11 mouse cellular contexts compared by ENCODE assay signal in the genomic region with DNA sequence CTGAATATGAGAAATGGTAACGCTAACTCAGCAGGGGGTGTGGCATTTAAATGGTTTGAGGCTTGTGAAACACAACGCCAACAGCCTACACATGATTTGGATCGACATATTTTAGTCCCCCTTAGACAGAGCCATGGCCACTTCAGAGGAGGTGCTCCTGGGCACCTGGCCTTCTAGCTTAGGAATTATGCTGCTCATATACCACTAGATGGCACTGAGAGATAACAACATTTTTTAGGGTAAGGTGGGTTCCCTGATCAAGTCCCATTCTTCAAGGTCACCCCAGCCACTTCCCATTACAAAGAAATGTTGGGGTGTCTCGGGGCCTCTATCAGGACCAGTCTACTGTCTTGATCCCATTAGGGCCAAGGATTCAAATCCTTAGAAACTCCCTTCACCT.
DNase-seq lines count a peak whose midpoint lies in the region; TF ChIP-seq lines count a peak whose summit lies in the region.
"Had no signal": no experiment of that assay in that cellular context is flagged by ENCODE, and none has a peak within 500 bp of the region (broad histone marks: within the 10 kb centered on the region; RNA-seq: fewer than 3 reads in every experiment).

No protein-coding gene starts in this region.

- TF ChIP-seq CTCF in layer of hippocampus, adult 2 months (conservative IDR thresholded peaks at IDR 0.05) = peak; percentile 83

- H3K27ac ChIP-seq in layer of hippocampus, adult 2 months = peak overlapping the region; percentile 7; the same call in 1 of the 2 replicates
- H3K27ac ChIP-seq: neural tube, embryonic 13.5 days had no signal

- no peak overlapping the region for H3K4me3 ChIP-seq in layer of hippocampus, adult 2 months
- H3K4me3 ChIP-seq: neural tube, embryonic 13.5 days had no signal

- DNase-seq in cerebellum, adult 9-10 months = peak; percentile 60
- DNase-seq in cerebellum, postnatal 4 days (ENCODE audit: low spot score in 2 of 2) = no peak
- peak in 1 of 2 experiments; percentile 29 for DNase-seq in layer of hippocampus, adult 2 months (ENCODE audit: low spot score in 2 of 2)
- no peak for DNase-seq in layer of hippocampus, adult 8-10 months (ENCODE audit: low spot score in 2 of 2)
- peak; percentile 12 for DNase-seq in MEL-GATA-1-ER (ENCODE audit: extremely low read depth, low read depth)
- DNase-seq in forelimb bud, embryonic 11.5 days (ENCODE audit: low read depth, low spot score) = peak; percentile 35
- DNase-seq in urinary bladder, postnatal 10 days (ENCODE audit: low spot score) = no peak
- DNase-seq in B cell, adult 2 months = no peak
- DNase-seq: heart, postnatal 10 days; lung, adult 2 months had no signal

Comparison
In these comparisons a context has a peak if more than half of its experiments do, and no peak if none do; other contexts are left out.
1. DNase-seq: peak in cerebellum, adult 9-10 months (single experiment), MEL-GATA-1-ER (single experiment) and forelimb bud, embryonic 11.5 days (single experiment); none in cerebellum, postnatal 4 days (0 of 2), layer of hippocampus, adult 8-10 months (0 of 2), urinary bladder, postnatal 10 days (single experiment) and B cell, adult 2 months (0 of 2).